Mouse (Mus musculus): ENCODE data around the gene Gtf3c2. TPM values are rescaled to one million over a fixed set of nuclear protein-coding genes. Genes with fewer than 3 reads are reported as not detected.
A peak's percentile ranks its signal among the peaks of the same experiment; 100 is the strongest.

Gene Gtf3c2
- polyA plus RNA-seq, 1 experiment: 69.2 TPM

- no peak overlapping the region for H3K4me3 ChIP-seq (ENCODE audit: insufficient read depth, low read length)
- H3K27ac ChIP-seq (ENCODE audit: insufficient read depth, low read length): no peak overlapping the region
- H3K4me1 ChIP-seq (ENCODE audit: control insufficient read depth, insufficient read depth, low read length): no peaks in the 10 kb centered on the region
- TF ChIP-seq CTCF (IDR thresholded peaks at IDR 0.05; ENCODE audit: borderline replicate concordance, insufficient read depth, low read length) (no peak), POLR2A (IDR thresholded peaks at IDR 0.05; ENCODE audit: low read depth, low read length) (peak; percentile 20; the same call in 1 of the 2 replicates)
These were observed 18.2 kb upstream of the Gtf3c2 start for GRCm38 (mm10) chr5:31198170-31198569.

- Histone ChIP-seq H3K27ac (ENCODE audit: insufficient read depth, low read length) (no peak overlapping the region), H3K4me3 (ENCODE audit: insufficient read depth, low read length) (no peak overlapping the region), H3K4me1 (ENCODE audit: control insufficient read depth, insufficient read depth, low read length) (no peaks in the 10 kb centered on the region)
- TF ChIP-seq CTCF (IDR thresholded peaks at IDR 0.05; ENCODE audit: borderline replicate concordance, insufficient read depth, low read length) (no peak), POLR2A (IDR thresholded peaks at IDR 0.05; ENCODE audit: low read depth, low read length) (0 out of 2 replicates have a peak, but pooled peaks have one; percentile 13)
These were observed 17.1 kb upstream of the Gtf3c2 start for GRCm38 (mm10) chr5:31197072-31197471.

GRCm38 (mm10) chr5:31196207-31196606, 16.3 kb upstream of the Gtf3c2 start:
- Histone ChIP-seq H3K4me3 (ENCODE audit: insufficient read depth, low read length) (no peak overlapping the region), H3K4me1 (ENCODE audit: control insufficient read depth, insufficient read depth, low read length) (no peaks in the 10 kb centered on the region), H3K27ac (ENCODE audit: insufficient read depth, low read length) (no peak overlapping the region)
- TF ChIP-seq CTCF (IDR thresholded peaks at IDR 0.05; ENCODE audit: borderline replicate concordance, insufficient read depth, low read length) (no peak), POLR2A (IDR thresholded peaks at IDR 0.05; ENCODE audit: low read depth, low read length) (no peak)

GRCm38 (mm10) chr5:31195671-31196070, 15.7 kb upstream of the Gtf3c2 start:
- Histone ChIP-seq H3K4me3 (ENCODE audit: insufficient read depth, low read length) (no peak overlapping the region), H3K27ac (ENCODE audit: insufficient read depth, low read length) (no peak overlapping the region), H3K4me1 (ENCODE audit: control insufficient read depth, insufficient read depth, low read length) (no peaks in the 10 kb centered on the region)
- TF ChIP-seq CTCF (IDR thresholded peaks at IDR 0.05; ENCODE audit: borderline replicate concordance, insufficient read depth, low read length) (no peak), POLR2A (IDR thresholded peaks at IDR 0.05; ENCODE audit: low read depth, low read length) (no peak)

DNA sequence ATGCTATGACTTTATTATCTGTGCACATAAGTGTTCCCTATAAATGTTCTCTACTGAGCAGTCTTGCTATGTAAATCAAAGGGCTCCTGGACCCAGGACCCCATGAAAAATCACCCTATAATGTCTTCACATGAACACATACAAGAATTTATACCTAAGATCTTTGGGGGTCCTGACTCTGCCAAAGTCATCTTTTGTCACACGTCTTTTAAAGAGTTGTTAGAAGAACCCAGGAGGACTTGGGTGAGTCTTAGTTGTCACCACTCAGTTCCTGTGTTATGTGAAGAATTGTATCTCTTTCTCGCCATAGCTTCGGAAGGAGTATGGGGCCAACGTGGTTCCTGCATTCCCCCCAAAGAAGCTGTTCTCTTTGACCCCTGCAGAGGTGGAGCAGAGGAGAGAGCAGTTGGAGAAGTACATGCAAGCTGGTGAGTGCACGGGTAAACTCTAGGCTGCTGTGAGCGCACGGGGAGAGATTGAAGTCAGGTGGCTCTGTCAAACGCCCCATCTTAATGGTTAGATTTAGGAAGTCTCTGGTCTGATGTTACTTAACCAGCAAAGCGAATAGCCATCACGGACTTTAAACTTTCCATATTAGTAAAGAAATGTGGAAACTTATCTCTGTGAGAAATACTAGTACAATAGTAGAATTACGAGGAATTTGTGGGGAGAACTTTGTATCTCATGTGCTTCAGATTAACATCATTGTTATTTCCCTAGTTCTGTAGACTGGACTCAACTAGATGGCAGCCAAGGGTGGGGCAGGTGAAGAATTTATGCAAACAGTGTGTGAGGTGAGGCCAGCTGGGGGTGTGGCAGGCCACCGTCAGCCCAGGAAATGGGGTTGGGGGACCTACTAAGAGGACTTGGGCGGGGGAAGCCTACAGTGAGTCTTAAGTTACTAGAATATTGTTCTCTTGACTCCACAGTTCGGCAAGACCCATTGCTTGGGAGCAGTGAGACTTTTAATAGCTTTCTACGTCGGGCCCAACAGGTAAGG, 14.8 kb upstream of the Gtf3c2 start:
- H3K4me3 ChIP-seq (ENCODE audit: insufficient read depth, low read length): peak overlapping the region; percentile 68; the same call in 1 of the 2 replicates

DNA sequence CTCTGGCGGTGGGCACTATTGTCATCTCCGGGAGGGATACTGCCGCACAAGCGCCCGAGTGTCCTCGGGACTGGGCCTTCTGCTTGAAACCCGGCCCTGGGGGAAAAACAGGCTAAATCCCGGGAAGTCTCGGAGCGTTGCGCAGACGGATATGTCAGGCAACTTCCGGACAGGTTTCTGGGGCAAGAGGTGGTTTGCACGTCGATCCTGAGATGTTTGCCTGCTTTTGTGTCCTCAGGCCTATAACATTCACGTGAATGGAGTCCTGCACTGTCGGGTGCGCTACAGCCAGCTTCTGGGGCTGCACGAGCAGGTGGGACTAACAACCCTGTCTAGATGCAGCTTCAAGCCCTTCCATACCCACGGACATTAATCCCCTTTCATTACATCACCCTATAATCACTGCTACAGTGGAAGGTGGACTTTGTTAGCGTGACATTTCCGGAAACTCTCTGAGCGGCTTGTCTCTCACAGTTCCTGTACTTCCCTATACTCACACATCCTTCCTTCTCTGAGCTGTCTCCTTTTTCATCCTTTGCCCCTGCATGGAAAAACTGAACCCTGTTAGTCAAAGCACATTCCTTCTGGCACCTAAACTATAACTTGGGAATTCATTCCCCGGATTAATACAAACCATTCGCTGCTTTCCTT, 13.8 kb upstream of the Gtf3c2 start:
- Histone ChIP-seq H3K4me3 (ENCODE audit: insufficient read depth, low read length) (peak overlapping the region; percentile 68), H3K4me1 (ENCODE audit: control insufficient read depth, insufficient read depth, low read length) (no peaks in the 10 kb centered on the region), H3K27ac (ENCODE audit: insufficient read depth, low read length) (peak overlapping the region; percentile 49)
- TF ChIP-seq POLR2A (IDR thresholded peaks at IDR 0.05; ENCODE audit: low read depth, low read length) (no peak; the same call in 1 of the 2 replicates), CTCF (IDR thresholded peaks at IDR 0.05; ENCODE audit: borderline replicate concordance, insufficient read depth, low read length) (no peak)

More for the DNA sequence above, 14.8 kb upstream of the Gtf3c2 start:
- TF ChIP-seq POLR2A (IDR thresholded peaks at IDR 0.05; ENCODE audit: low read depth, low read length): no peak
- no peak for TF ChIP-seq CTCF (IDR thresholded peaks at IDR 0.05; ENCODE audit: borderline replicate concordance, insufficient read depth, low read length)
- Histone ChIP-seq H3K4me1 (ENCODE audit: control insufficient read depth, insufficient read depth, low read length) (no peaks in the 10 kb centered on the region), H3K27ac (ENCODE audit: insufficient read depth, low read length) (no peak overlapping the region)

- Histone ChIP-seq H3K27ac (ENCODE audit: insufficient read depth, low read length) (peak within 1 kb of the TSS; percentile 49), H3K4me1 (ENCODE audit: control insufficient read depth, insufficient read depth, low read length) (no peaks in the 10 kb centered on the region), H3K4me3 (ENCODE audit: insufficient read depth, low read length) (peak within 1 kb of the TSS; percentile 68)
- TF ChIP-seq POLR2A (IDR thresholded peaks at IDR 0.05; ENCODE audit: low read depth, low read length): peak; percentile 89
- TF ChIP-seq CTCF (IDR thresholded peaks at IDR 0.05; ENCODE audit: borderline replicate concordance, insufficient read depth, low read length): peak; percentile 83
These were observed 13.1 kb upstream of the Gtf3c2 start, which contains the start of the genes Snx17 and Eif2b4 for GRCm38 (mm10) chr5:31192939-31193630. Gene Snx17, plus strand, starts transcription at chr5:31193227. Gene Eif2b4, minus strand, starts transcription at chr5:31193430.

DNA sequence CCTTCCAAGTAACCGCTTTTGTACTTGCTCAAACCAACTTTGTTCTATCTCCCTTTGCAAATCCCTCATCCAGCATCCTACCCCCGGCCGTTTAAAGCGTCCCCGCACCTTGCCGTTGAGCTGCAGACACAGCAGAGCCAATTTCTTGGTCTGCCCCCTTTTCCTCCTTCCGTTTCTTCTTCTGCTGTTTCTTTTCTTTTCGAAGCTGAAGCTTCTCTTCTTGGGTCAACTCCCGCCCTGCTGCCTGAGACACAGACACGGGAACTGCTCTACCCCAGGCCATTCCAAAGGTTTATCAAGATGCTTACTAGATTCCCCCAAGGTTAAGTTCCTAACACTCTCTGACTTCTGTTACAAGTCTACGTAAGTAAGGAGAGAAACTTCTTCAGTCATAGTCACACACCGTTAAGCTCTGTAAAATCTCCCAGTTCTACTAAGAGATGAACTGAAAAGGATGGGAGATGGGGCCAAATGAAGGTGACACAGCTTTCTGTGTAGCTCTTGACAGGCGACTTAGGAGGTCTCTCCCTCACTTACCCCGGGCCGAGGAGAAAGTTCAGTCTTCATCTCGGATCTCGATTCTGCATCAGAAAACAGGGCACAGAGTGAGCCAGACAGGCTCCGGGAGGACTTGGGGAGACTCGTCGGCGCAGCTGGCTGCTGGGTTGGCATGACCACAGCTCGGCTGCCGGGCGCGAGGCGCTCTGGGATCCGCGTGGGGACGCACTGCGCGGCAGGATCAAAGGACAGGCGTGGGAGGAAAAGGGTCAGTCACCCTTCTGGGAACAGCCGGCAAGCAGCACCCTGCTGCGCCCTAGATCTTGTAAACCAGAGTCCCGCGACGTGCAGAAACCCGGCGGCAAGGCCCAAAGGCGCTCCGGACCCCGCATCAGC, 12.3 kb upstream of the Gtf3c2 start:
- Histone ChIP-seq H3K4me1 (ENCODE audit: control insufficient read depth, insufficient read depth, low read length) (no peaks in the 10 kb centered on the region), H3K4me3 (ENCODE audit: insufficient read depth, low read length) (peak overlapping the region; percentile 61), H3K27ac (ENCODE audit: insufficient read depth, low read length) (peak overlapping the region; percentile 12; the same call in 1 of the 2 replicates)
- TF ChIP-seq POLR2A (IDR thresholded peaks at IDR 0.05; ENCODE audit: low read depth, low read length) (no peak), CTCF (IDR thresholded peaks at IDR 0.05; ENCODE audit: borderline replicate concordance, insufficient read depth, low read length) (no peak)

Data from embryonic fibroblast, embryonic 13.5 days (primary cell).